ENCODE assay signal across 14 mouse cellular contexts in genomic region chr4:44241638-44242037, GRCm38 (mm10).
"Had no signal": no experiment of that assay in that cellular context is flagged by ENCODE, and none has a peak within 500 bp of the region (broad histone marks: within the 10 kb centered on the region; RNA-seq: fewer than 3 reads in every experiment).

No protein-coding gene starts in this region.

- H3K36me3 ChIP-seq: limb, embryonic 13.5 days; liver, embryonic 15.5 days; midbrain, embryonic 10.5 days; neural tube, embryonic 12.5 days had no signal

- H3K4me1 ChIP-seq: limb, embryonic 13.5 days; liver, embryonic 15.5 days; midbrain, embryonic 10.5 days; neural tube, embryonic 12.5 days had no signal

- H3K27me3 ChIP-seq: limb, embryonic 13.5 days; liver, embryonic 15.5 days; neural tube, embryonic 12.5 days had no signal

- H3K27ac ChIP-seq: left cerebral cortex, adult 2 months; limb, embryonic 13.5 days; liver, embryonic 15.5 days; midbrain, embryonic 10.5 days; neural tube, embryonic 12.5 days had no signal

- H3K4me3 ChIP-seq: left cerebral cortex, adult 2 months; limb, embryonic 13.5 days; liver, embryonic 15.5 days; midbrain, embryonic 10.5 days; neural tube, embryonic 12.5 days had no signal

- DNase-seq: kidney, postnatal 25 days; lung, adult 2 months; lung, postnatal 36 days; midbrain, embryonic 14.5 days; retina, postnatal 1 day; right cerebral cortex, postnatal 4 days; spleen, adult 18-20 months; thymus, adult 18-20 months; thymus, postnatal 25 days had no signal
